Mouse (Mus musculus) CH12.LX (cell line): ENCODE measurements around the gene Proca1. TPM values are rescaled to one million over a fixed set of nuclear protein-coding genes. Genes with fewer than 3 reads are reported as not detected.
A peak's percentile ranks its signal among the peaks of the same experiment; 100 is the strongest.

Source experiments
- DNase-seq: peaks from one replicate; pipeline ENCODE4 v3.0.0-alpha.2; 2013; ENCODE audit errors: extremely low read depth
- H3K27ac ChIP-seq: 2 replicates; pipeline ENCODE4 v1.5.1; 2012; ENCODE audit warnings: low read depth, mild to moderate bottlenecking, control low read depth, moderate library complexity; ENCODE audit not compliant: insufficient read depth
- H3K27me3 ChIP-seq: replicated peaks from 2 replicates; pipeline ENCODE3; 2012; ENCODE audit warnings: inconsistent platforms
- H3K36me3 ChIP-seq, 2 experiments: replicated peaks in 1 of 2; 2 replicates each; pipeline versions ENCODE3 to v1.6.1; 2012; ENCODE audit warnings: inconsistent platforms in 1 of 2, low read length in 1 of 2, mild to moderate bottlenecking in 1 of 2, mixed read lengths in 1 of 2, moderate library complexity in 1 of 2; ENCODE audit not compliant: control insufficient read depth in 1 of 2, insufficient read depth in 1 of 2
- H3K4me1 ChIP-seq, 2 experiments: 2 replicates each; pipeline ENCODE4 v1.6.1; 2012; ENCODE audit warnings: inconsistent platforms in 1 of 2, moderate library complexity in 1 of 2; ENCODE audit not compliant: insufficient read depth in 2 of 2, control insufficient read depth in 1 of 2
- H3K4me2 ChIP-seq: 2 replicates; pipeline ENCODE4 v1.6.1; 2012; ENCODE audit warnings: low read depth, mild to moderate bottlenecking, control low read depth; ENCODE audit not compliant: poor library complexity, insufficient read depth, severe bottlenecking
- H3K4me3 ChIP-seq, 3 experiments: fragments of 150-350 bp in 1 of 3; sonication (generic) in 1 of 3; replicated peaks in 1 of 3; 2 replicates each; pipeline versions ENCODE3 to v1.5.1; 2011 to 2012; ENCODE audit warnings: low read depth in 2 of 3, low read length in 2 of 3, mild to moderate bottlenecking in 2 of 3, moderate library complexity in 2 of 3, control low read depth in 1 of 3, improper control_type of control experiment in 1 of 3, inconsistent platforms in 1 of 3, mixed read lengths in 1 of 3; ENCODE audit not compliant: poor library complexity in 1 of 3
- H3K79me2 ChIP-seq: replicated peaks from 2 replicates; pipeline ENCODE4 v1.6.1; 2012; ENCODE audit warnings: mild to moderate bottlenecking, moderate library complexity; ENCODE audit not compliant: control insufficient read depth, poor library complexity, insufficient read depth, severe bottlenecking; ENCODE audit errors: extremely low read depth
- H3K9ac ChIP-seq: 2 replicates; pipeline ENCODE4 v1.6.1; 2012; ENCODE audit warnings: low read depth, mild to moderate bottlenecking, control low read depth, moderate library complexity; ENCODE audit not compliant: insufficient read depth
- H3K9me3 ChIP-seq: replicated peaks from 2 replicates; pipeline ENCODE3; 2012; ENCODE audit warnings: low read length, inconsistent platforms, mixed read lengths
- CHD2 ChIP-seq: IDR thresholded peaks from 2 replicates; pipeline ENCODE4 v1.6.1; 2011; ENCODE audit warnings: low read length, improper control_type of control experiment
- CTCF ChIP-seq, 2 experiments: IDR thresholded peaks in 1 of 2; conservative IDR thresholded peaks in 1 of 2; 2 replicates each; pipeline ENCODE4 v1.5.1; 2011 to 2012; ENCODE audit warnings: low read depth in 2 of 2, low read length in 2 of 2, improper control_type of control experiment in 1 of 2, inconsistent platforms in 1 of 2, mild to moderate bottlenecking in 1 of 2, moderate library complexity in 1 of 2
- E2F4 ChIP-seq: IDR thresholded peaks from 2 replicates; pipeline ENCODE4 v1.6.1; 2011; ENCODE audit warnings: low read depth, low read length, improper control_type of control experiment; ENCODE audit not compliant: insufficient replicate concordance
- ELF1 ChIP-seq: IDR thresholded peaks from 2 replicates; pipeline ENCODE4 v1.6.1; 2014; ENCODE audit warnings: low read depth, mild to moderate bottlenecking, inconsistent platforms, low read length, improper control_type of control experiment
- EP300 ChIP-seq: IDR thresholded peaks from 2 replicates; pipeline ENCODE4 v1.6.1; 2011; ENCODE audit warnings: low read length, improper control_type of control experiment
- ETS1 ChIP-seq: conservative IDR thresholded peaks from 2 replicates; pipeline ENCODE4 v1.6.1; 2012; ENCODE audit warnings: low read depth, mild to moderate bottlenecking, inconsistent platforms, low read length, improper control_type of control experiment, moderate library complexity
- GABPA ChIP-seq: IDR thresholded peaks from 2 replicates; pipeline ENCODE4 v1.6.1; 2012; ENCODE audit warnings: low read depth, low read length, improper control_type of control experiment, inconsistent platforms; ENCODE audit not compliant: insufficient replicate concordance
- HCFC1 ChIP-seq: IDR thresholded peaks from 2 replicates; pipeline ENCODE4 v1.6.1; 2012; ENCODE audit warnings: low read depth, mild to moderate bottlenecking, inconsistent platforms, low read length, improper control_type of control experiment
- IRF4 ChIP-seq: IDR thresholded peaks from 2 replicates; pipeline ENCODE4 v1.6.1; 2014; ENCODE audit warnings: low read depth, mild to moderate bottlenecking, inconsistent platforms, low read length, improper control_type of control experiment
- JUN ChIP-seq: IDR thresholded peaks from 2 replicates; pipeline ENCODE4 v1.6.1; 2011; ENCODE audit warnings: low read depth, mild to moderate bottlenecking, low read length, improper control_type of control experiment, moderate library complexity; ENCODE audit not compliant: insufficient read depth
- JUND ChIP-seq: conservative IDR thresholded peaks from 2 replicates; pipeline ENCODE4 v1.6.1; 2011; ENCODE audit warnings: low read depth, low read length, improper control_type of control experiment
- KAT2A ChIP-seq: IDR thresholded peaks from 2 replicates; pipeline ENCODE4 v1.6.1; 2012; ENCODE audit warnings: low read length, improper control_type of control experiment, inconsistent platforms; ENCODE audit not compliant: insufficient replicate concordance
- MAFK ChIP-seq: IDR thresholded peaks from 2 replicates; pipeline ENCODE4 v1.6.1; 2011; ENCODE audit warnings: low read length, improper control_type of control experiment; ENCODE audit not compliant: insufficient replicate concordance
- MAX ChIP-seq: IDR thresholded peaks from 2 replicates; pipeline ENCODE4 v1.6.1; 2011; ENCODE audit warnings: low read length, improper control_type of control experiment
- MAZ ChIP-seq: IDR thresholded peaks from 2 replicates; pipeline ENCODE4 v1.6.1; 2012; ENCODE audit warnings: low read depth, mild to moderate bottlenecking, inconsistent platforms, low read length, improper control_type of control experiment, moderate library complexity
- MEF2A ChIP-seq: IDR thresholded peaks from 2 replicates; pipeline ENCODE4 v1.6.1; 2014; ENCODE audit warnings: low read depth, mild to moderate bottlenecking, inconsistent platforms, low read length, improper control_type of control experiment, borderline replicate concordance
- MXI1 ChIP-seq: IDR thresholded peaks from 2 replicates; pipeline ENCODE4 v1.6.1; 2011; ENCODE audit warnings: mild to moderate bottlenecking, low read depth, low read length, improper control_type of control experiment
- NELFE ChIP-seq: IDR thresholded peaks from 2 replicates; pipeline ENCODE4 v1.6.1; 2011; ENCODE audit warnings: low read depth, low read length, improper control_type of control experiment
- NRF1 ChIP-seq: IDR thresholded peaks from 2 replicates; pipeline ENCODE4 v1.6.1; 2014; ENCODE audit warnings: low read depth, mild to moderate bottlenecking, inconsistent platforms, low read length, improper control_type of control experiment, moderate library complexity
- PAX5 ChIP-seq: IDR thresholded peaks from 2 replicates; pipeline ENCODE4 v1.6.1; 2012; ENCODE audit warnings: low read length, inconsistent platforms, mixed read lengths
- POLR2A ChIP-seq: IDR thresholded peaks from 2 replicates; pipeline ENCODE4 v1.6.1; 2011; ENCODE audit warnings: low read depth, mild to moderate bottlenecking, improper control_type of control experiment, low read length
- POLR2AphosphoS2 ChIP-seq: IDR thresholded peaks from 2 replicates; pipeline ENCODE4 v1.6.1; 2011; ENCODE audit warnings: low read depth, low read length, improper control_type of control experiment
- RAD21 ChIP-seq: IDR thresholded peaks from 2 replicates; pipeline ENCODE4 v1.6.1; 2011; ENCODE audit warnings: low read depth, mild to moderate bottlenecking, low read length, improper control_type of control experiment, moderate library complexity
- RCOR1 ChIP-seq: conservative IDR thresholded peaks from 2 replicates; pipeline ENCODE4 v1.6.1; 2012; ENCODE audit warnings: low read depth, mild to moderate bottlenecking, inconsistent platforms, low read length, improper control_type of control experiment
- SMC3 ChIP-seq: IDR thresholded peaks from 2 replicates; pipeline ENCODE4 v1.6.1; 2011; ENCODE audit warnings: low read depth, low read length, improper control_type of control experiment
- TBP ChIP-seq: conservative IDR thresholded peaks from 2 replicates; pipeline ENCODE4 v1.6.1; 2011; ENCODE audit warnings: low read depth, low read length, improper control_type of control experiment
- TCF12 ChIP-seq: IDR thresholded peaks from 2 replicates; pipeline ENCODE4 v1.6.1; 2014; ENCODE audit warnings: low read depth, mild to moderate bottlenecking, inconsistent platforms, low read length, improper control_type of control experiment
- UBTF ChIP-seq: IDR thresholded peaks from 2 replicates; pipeline ENCODE4 v1.6.1; 2012; ENCODE audit warnings: low read depth, mild to moderate bottlenecking, inconsistent platforms, low read length, improper control_type of control experiment, moderate library complexity
- USF1 ChIP-seq: IDR thresholded peaks from 2 replicates; pipeline ENCODE4 v1.6.1; 2014; ENCODE audit warnings: low read depth, mild to moderate bottlenecking, inconsistent platforms, low read length, improper control_type of control experiment
- USF2 ChIP-seq: conservative IDR thresholded peaks from 2 replicates; pipeline ENCODE4 v1.6.1; 2011; ENCODE audit warnings: low read depth, low read length, improper control_type of control experiment
- ZC3H11A ChIP-seq: IDR thresholded peaks from 2 replicates; pipeline ENCODE4 v1.6.1; 2012; ENCODE audit warnings: low read depth, mild to moderate bottlenecking, inconsistent platforms, low read length, improper control_type of control experiment
- ZKSCAN1 ChIP-seq: IDR thresholded peaks from 2 replicates; pipeline ENCODE4 v1.6.1; 2012; ENCODE audit warnings: low read depth, inconsistent platforms, low read length, improper control_type of control experiment, borderline replicate concordance
- ZMIZ1 ChIP-seq: IDR thresholded peaks from 2 replicates; pipeline ENCODE4 v1.6.1; 2012; ENCODE audit warnings: low read depth, mild to moderate bottlenecking, inconsistent platforms, low read length, improper control_type of control experiment
- ZNF384 ChIP-seq: IDR thresholded peaks from 2 replicates; pipeline ENCODE4 v1.6.1; 2012; ENCODE audit warnings: low read depth, low read length, improper control_type of control experiment, inconsistent platforms
- dilution Hi-C: fragments of 300-500 bp; cut with MboI; formaldehyde crosslinking; loops from 2 replicates; pipeline ENCODE4 v1.14.3; 2020; ENCODE audit warnings: low sequenced_read_pairs; ENCODE audit not compliant: extremely low pct_unique_long_range_greater_than_20kb, extremely low pct_ligation_motif_present
- in situ Hi-C: fragments of 300-500 bp; cut with MboI; formaldehyde crosslinking; loops from 3 replicates; pipeline ENCODE4 v1.14.3; 2019; ENCODE audit warnings: low sequenced_read_pairs, low pct_ligation_motif_present, low pct_unique_long_range_greater_than_20kb, mixed read lengths
- polyA plus RNA-seq: library from polyadenylated mRNA; unstranded; fragments of >175 nt; gene quantifications from 2 replicates; pipeline ENCODE4 v1.2.1, GENCODE M21; 2012; ENCODE audit warnings: low read depth; ENCODE audit not compliant: insufficient read length
- total RNA-seq, 2 experiments: library from RNA; depleted of rRNA; stranded (reverse); fragments of 300-350 nt in 1 of 2; fragments of >200 nt in 1 of 2; gene quantifications; 2 replicates each; pipeline ENCODE4 v1.2.3; 2012 to 2014

Gene Proca1
- total and polyA plus RNA-seq, 3 experiments = 0.40 TPM; not detected in 2

GRCm38 (mm10) chr11:78172034-78172747 is 21.0 kb upstream of the Proca1 start:
- no peak overlapping the region for H3K27ac ChIP-seq
- H3K79me2 ChIP-seq = no peaks in the 10 kb centered on the region
- in situ Hi-C loops (loop anchor here (10.0 kb wide), 1 partner anchor 147 kb away; no protein-coding TSS in a partner anchor), dilution Hi-C loops (no loop called here)
- H3K27me3 ChIP-seq = no peaks in the 10 kb centered on the region
- no peak overlapping the region for H3K9ac ChIP-seq
- peak; percentile 70 for DNase-seq
- H3K4me1 ChIP-seq = peaks cover 7 to 67% of the 10 kb centered on the region in 2 experiments
- no peak overlapping the region for H3K4me2 ChIP-seq
- peaks cover 2% of the 10 kb centered on the region for H3K9me3 ChIP-seq
- peaks cover 0 to 31% of the 10 kb centered on the region in 2 experiments for H3K36me3 ChIP-seq
- no peak overlapping the region for H3K4me3 ChIP-seq
- TF ChIP-seq EP300 = no peak
- no peak for TF ChIP-seq ZKSCAN1
- no peak; the same call in 1 of the 2 replicates for TF ChIP-seq IRF4
- no peak for TF ChIP-seq ETS1
- TF ChIP-seq CHD2 = no peak
- peak; percentile 83 for TF ChIP-seq SMC3
- TF ChIP-seq E2F4 = no peak
- 0 out of 2 replicates have a peak, but pooled peaks have one; percentile 28 for TF ChIP-seq TCF12
- TF ChIP-seq ELF1 = no peak
- no peak; the same call in 1 of the 2 replicates for TF ChIP-seq NELFE
- no peak for TF ChIP-seq TBP
- TF ChIP-seq USF2 = no peak
- TF ChIP-seq RCOR1 = no peak
- TF ChIP-seq JUND = no peak
- TF ChIP-seq MAX = no peak
- TF ChIP-seq CTCF (conservative IDR thresholded peaks at IDR 0.05 in 1 of 2, IDR thresholded peaks at IDR 0.05 in 1 of 2; ENCODE audit: low read depth in 2 of 2, low read length in 2 of 2) = peak in 1 of 2 experiments; percentile 91; a peak in 2 of 4 replicates
- TF ChIP-seq NRF1 = no peak
- TF ChIP-seq MAZ = 0 out of 2 replicates have a peak, but pooled peaks have one; percentile 19
- TF ChIP-seq ZMIZ1 = no peak
- TF ChIP-seq UBTF = no peak
- TF ChIP-seq HCFC1 = 0 out of 2 replicates have a peak, but pooled peaks have one; percentile 13
- no peak for TF ChIP-seq JUN
- TF ChIP-seq ZC3H11A = no peak
- peak; percentile 80 for TF ChIP-seq RAD21
- no peak for TF ChIP-seq POLR2A
- no peak for TF ChIP-seq ZNF384
- no peak for TF ChIP-seq MEF2A
- no peak for TF ChIP-seq MXI1
- no peak for TF ChIP-seq USF1
- no peak for TF ChIP-seq MAFK
- no peak for TF ChIP-seq KAT2A
- no peak for TF ChIP-seq GABPA
- TF ChIP-seq PAX5 = no peak
- TF ChIP-seq POLR2AphosphoS2 = no peak
- TF ChIP-seq, all 38 proteins: peak for 6
